Mouse (Mus musculus) kidney, embryonic 15.5 days (tissue): Measurements from ENCODE around the gene Gm12830. TPM values are rescaled to one million over a fixed set of nuclear protein-coding genes. Genes with fewer than 3 reads are reported as not detected.

Source experiments
- ATAC-seq: fragments of 200-750 bp; cut with Nextera tagmentation; replicated peaks from 2 replicates; pipeline ENCODE4 v1.8.0; 2017; ENCODE audit warnings: moderate TSS enrichment; ENCODE audit not compliant: low FRiP score
- H3K27ac ChIP-seq: fragments of 300-500 bp; sonication (generic); 2 replicates; pipeline ENCODE4 v1.5.1; 2015; ENCODE audit warnings: mild to moderate bottlenecking, inconsistent platforms
- H3K27me3 ChIP-seq: fragments of 300-500 bp; sonication (generic); 2 replicates; pipeline ENCODE4 v1.6.1; 2015; ENCODE audit warnings: inconsistent platforms
- H3K36me3 ChIP-seq: fragments of 300-500 bp; sonication (generic); 2 replicates; pipeline ENCODE4 v1.6.1; 2015; ENCODE audit warnings: inconsistent platforms
- H3K4me1 ChIP-seq: fragments of 300-500 bp; sonication (generic); 2 replicates; pipeline ENCODE4 v1.6.1; 2015; ENCODE audit warnings: inconsistent platforms
- H3K4me2 ChIP-seq: fragments of 300-500 bp; sonication (generic); 2 replicates; pipeline ENCODE4 v1.6.1; 2015; ENCODE audit warnings: moderate library complexity, mild to moderate bottlenecking, inconsistent platforms
- H3K4me3 ChIP-seq: fragments of 300-500 bp; sonication (generic); replicated peaks from 2 replicates; pipeline ENCODE4 v1.5.1; 2015; ENCODE audit warnings: mild to moderate bottlenecking, inconsistent platforms
- H3K9ac ChIP-seq: fragments of 300-500 bp; sonication (generic); 2 replicates; pipeline ENCODE4 v1.6.1; 2015; ENCODE audit warnings: mild to moderate bottlenecking, inconsistent platforms
- H3K9me3 ChIP-seq: fragments of 300-500 bp; sonication (generic); replicated peaks from 2 replicates; pipeline ENCODE4 v1.6.1; 2016; ENCODE audit warnings: inconsistent platforms
- WGBS: fragments of 180-500 bp; shearing (Covaris S2); methylation state at CpG from one replicate; pipeline ENCODE4 v1.1.7; 2015; ENCODE audit warnings: mixed read lengths; 5-methylcytosine and 5-hydroxymethylcytosine counted together
- polyA plus RNA-seq: library from polyadenylated mRNA; unstranded; fragments of >200 nt; fragmentation: Nextera tagmentation; extraction: Ambion mirVana; gene quantifications from 2 replicates; pipeline ENCODE4 v1.2.1, GENCODE M21; 2015

Gm12830 gene
- polyA plus RNA-seq, 1 experiment from 2014 or later: 0.09 TPM

DNA sequence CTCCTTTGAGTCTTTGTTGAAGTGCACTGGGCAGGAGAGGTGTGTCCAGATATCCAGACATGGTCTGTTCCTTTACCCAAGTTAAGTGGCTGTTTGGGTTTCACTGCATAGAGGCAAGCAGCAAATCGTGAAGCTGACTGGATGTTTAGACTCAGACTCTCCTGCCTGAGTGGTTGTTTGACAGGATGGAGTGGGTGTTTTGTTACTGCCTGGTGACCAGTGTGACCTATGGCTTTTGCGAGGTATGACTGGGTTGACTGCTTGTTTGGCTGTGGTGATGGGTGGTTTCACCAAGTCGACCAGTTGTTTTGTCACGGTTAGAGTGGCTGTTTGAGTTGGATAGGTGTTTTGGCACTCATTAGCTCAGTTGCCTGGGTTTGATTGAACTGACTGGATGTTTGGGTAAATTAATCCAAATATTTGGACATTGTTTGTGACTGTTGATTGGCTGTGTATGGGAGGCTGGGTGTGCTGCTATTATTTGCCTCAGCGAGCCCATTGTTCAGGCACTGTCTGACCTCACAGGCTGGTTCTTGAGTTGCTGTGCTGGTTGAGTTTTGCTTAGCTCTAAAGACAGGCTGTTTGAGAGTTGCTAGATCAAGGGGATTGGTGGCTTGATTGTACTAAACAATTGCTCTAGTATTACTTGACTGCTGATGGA is 24.1 kb upstream of the Gm12830 start:
- no peaks in the 10 kb centered on the region for H3K9me3 ChIP-seq
- H3K27me3 ChIP-seq: no peaks in the 10 kb centered on the region
- no peak overlapping the region for H3K9ac ChIP-seq
- no peak overlapping the region for H3K4me3 ChIP-seq
- ATAC-seq: no peak
- peaks cover 33% of the 10 kb centered on the region for H3K4me1 ChIP-seq
- H3K4me2 ChIP-seq: no peak overlapping the region
- H3K36me3 ChIP-seq: no peaks in the 10 kb centered on the region
- 43% methylated on average over 5 of the region's 5 CpGs for WGBS
- H3K27ac ChIP-seq: no peak overlapping the region

DNA sequence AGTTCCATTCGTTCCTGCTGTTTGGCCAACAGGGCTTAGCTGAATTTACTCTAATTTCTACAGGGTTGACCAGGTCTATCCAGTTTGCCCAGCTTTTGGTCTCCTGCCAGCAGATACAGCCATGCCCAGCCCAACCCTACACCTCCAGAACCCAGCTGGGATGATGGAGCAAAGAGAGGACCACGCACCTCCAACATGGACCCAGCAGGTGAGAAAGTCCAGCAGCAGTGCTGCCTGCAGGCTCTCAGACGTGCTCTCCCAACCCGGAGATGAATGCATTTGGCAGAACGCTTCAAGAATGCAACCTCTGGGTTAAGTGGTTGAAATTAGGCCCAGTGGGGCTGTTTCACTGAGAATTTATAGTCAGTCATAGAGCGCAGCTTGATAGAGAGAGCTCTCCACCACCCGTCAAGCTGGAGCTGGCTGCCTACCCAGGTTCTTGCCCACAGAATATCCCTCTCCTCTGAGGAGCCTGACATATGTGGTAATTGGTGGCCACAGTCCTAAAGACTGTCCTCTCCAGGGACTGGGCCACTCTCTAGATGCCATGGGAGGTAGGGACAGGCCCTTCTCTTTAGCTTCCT is 23.4 kb upstream of the Gm12830 start:
- no peak for ATAC-seq
- Histone ChIP-seq H3K9ac (no peak overlapping the region), H3K4me3 (no peak overlapping the region), H3K36me3 (no peaks in the 10 kb centered on the region), H3K9me3 (no peaks in the 10 kb centered on the region), H3K27ac (no peak overlapping the region), H3K27me3 (no peaks in the 10 kb centered on the region), H3K4me1 (peaks cover 33% of the 10 kb centered on the region), H3K4me2 (no peak overlapping the region)
- 49% methylated on average over 7 of the region's 7 CpGs for WGBS

DNA sequence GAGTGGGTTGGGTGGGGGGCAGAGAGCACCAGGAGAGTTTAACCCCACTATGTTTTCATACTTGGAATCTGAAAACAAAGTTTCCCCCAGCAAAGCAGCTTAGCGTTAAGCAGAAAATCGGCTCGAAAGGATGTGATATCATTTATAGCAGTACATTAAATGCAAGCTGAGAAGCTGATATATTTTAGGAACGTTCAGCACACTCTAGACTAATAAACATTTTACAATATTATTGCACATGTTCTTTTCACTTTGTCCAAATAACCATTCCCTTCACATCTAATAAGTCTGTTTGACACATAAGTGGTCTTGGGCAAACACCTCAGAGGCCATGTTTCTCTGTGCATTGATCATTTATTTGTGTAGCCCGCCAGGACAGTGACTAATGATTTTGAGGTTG is 17.4 kb upstream of the Gm12830 start:
- no peak overlapping the region for H3K4me3 ChIP-seq
- H3K9ac ChIP-seq: no peak overlapping the region
- no peaks in the 10 kb centered on the region for H3K4me1 ChIP-seq
- no peaks in the 10 kb centered on the region for H3K27me3 ChIP-seq
- H3K4me2 ChIP-seq: no peak overlapping the region
- ATAC-seq: no peak
- 56% methylated on average over 5 of the region's 5 CpGs for WGBS
- no peak overlapping the region for H3K27ac ChIP-seq
- H3K36me3 ChIP-seq: no peaks in the 10 kb centered on the region
- no peaks in the 10 kb centered on the region for H3K9me3 ChIP-seq

DNA sequence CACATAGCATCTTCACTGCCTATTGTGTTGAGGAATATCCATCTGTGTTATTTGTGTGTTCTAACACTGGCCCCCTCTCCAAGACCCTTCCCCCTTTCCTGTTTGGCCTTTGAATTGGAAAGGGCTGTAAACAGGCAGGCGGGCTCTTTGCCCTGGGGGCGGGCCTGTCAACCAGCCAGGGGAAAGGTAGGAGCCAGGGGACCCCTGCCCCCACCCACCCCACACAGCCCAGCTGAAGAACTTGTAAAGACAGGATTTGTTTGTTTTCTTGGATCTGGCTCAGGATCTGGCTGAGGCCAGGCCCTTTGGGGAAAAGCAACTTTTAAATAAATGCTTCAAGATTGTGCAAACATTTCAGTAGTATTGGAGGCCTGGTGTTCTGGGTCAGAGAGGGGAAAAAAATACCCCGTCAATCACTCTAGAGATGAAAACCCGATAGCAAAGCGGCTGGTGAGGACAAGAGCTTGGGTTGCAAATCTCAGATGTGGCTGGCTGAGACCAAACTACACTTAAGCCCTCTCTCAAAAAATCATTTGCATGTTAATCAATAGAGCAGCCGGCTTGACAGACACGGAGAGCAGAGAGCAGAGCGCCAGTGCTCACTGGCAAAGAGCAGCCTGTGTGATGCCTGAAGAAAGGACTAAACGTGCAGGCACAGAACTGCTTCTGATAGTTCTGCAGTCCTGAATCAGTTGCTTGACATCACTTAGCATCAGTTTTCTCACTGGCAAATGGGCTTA is 2.4 kb upstream of the Gm12830 start:
- Histone ChIP-seq H3K27me3 (peaks cover 22% of the 10 kb centered on the region), H3K9me3 (no peaks in the 10 kb centered on the region), H3K9ac (no peak overlapping the region), H3K36me3 (no peaks in the 10 kb centered on the region), H3K4me1 (peaks cover 40% of the 10 kb centered on the region), H3K4me2 (no peak overlapping the region), H3K4me3 (no peak overlapping the region), H3K27ac (no peak overlapping the region)
- ATAC-seq: no peak
- WGBS: 23% methylated on average over 9 of the region's 9 CpGs

DNA sequence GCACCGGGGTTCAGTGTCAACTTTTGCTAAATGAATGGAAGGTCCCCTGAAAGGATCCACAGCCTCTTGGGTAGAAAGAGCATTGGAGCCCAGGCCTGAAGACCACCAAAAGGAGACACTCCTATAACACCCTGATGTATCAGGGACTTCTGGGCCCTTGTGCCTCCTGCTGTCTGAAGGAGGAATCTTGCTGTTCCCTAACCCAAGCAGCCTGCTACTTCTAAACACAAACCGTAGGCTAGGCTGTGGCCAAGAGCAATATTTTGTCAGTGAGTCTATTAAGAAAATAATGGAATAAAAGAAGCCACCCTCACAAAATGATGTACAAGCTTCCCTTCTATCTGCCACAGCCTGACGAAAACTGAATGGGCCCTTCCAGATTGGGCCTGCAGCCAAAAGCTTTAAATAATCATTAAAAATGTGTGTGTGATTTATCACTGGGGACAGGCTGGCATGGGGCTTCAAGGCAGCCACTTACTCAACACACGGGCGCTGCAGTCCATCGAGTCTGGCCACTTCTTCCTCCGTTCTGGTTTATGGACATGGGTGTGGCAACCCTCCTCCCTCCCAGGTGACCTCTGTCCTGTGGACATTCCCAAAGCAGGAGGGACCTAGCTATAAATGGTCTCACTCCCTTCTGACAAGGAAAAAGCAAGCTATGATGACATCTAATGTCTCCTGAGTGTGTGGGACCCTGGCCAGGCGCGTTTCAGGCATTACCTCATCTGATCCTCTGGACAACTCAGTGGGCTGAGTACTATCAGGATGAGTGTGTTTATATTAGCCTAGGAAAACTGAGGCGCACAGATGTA is 13.5 kb downstream of the Gm12830 start:
- Histone ChIP-seq H3K4me3 (no peak overlapping the region), H3K4me1 (peaks cover 17% of the 10 kb centered on the region), H3K9me3 (no peaks in the 10 kb centered on the region), H3K9ac (no peak overlapping the region), H3K36me3 (no peaks in the 10 kb centered on the region), H3K27ac (no peak overlapping the region), H3K27me3 (peaks cover 44% of the 10 kb centered on the region), H3K4me2 (no peak overlapping the region)
- WGBS: 30% methylated on average over 10 of the region's 10 CpGs
- ATAC-seq: peak; percentile 53; the same call in 1 of the 2 replicates

DNA sequence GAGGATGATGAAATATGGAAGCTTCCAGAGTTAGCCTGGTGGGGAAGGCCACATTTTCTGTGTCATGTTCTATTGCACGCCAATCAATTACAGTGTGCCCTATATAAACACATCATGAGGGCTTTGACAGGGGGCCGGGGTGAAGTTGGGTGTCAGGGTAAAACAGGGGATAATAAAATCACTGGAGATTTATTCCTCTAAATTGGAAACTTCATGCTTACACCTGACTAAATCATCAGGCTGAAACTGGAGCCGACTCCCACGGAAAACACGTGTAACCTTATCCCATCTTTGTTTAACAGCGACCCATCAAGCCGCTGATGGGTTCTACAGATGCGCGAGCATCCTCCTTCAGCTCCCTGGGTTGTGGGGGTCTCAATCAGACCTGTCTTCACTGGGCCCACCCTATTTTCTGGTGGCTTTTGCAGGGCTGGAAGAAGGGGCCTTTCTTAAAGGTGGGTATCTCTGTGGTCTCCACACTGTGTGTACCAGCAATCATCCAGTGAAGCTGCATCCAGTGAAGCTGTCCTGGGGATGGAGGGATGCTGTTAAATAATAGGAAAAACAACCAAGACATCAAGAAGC is 19.9 kb downstream of the Gm12830 start:
- peaks cover 34% of the 10 kb centered on the region for H3K4me1 ChIP-seq
- H3K9ac ChIP-seq: no peak overlapping the region
- no peaks in the 10 kb centered on the region for H3K36me3 ChIP-seq
- H3K27ac ChIP-seq: peak overlapping the region; percentile 80
- ATAC-seq: peak; percentile 26; the same call in 1 of the 2 replicates
- no peaks in the 10 kb centered on the region for H3K9me3 ChIP-seq
- H3K4me3 ChIP-seq: peak overlapping the region; percentile 36; the same call in 1 of the 2 replicates
- peak overlapping the region; percentile 77 for H3K4me2 ChIP-seq
- H3K27me3 ChIP-seq: peaks cover 82% of the 10 kb centered on the region
- WGBS: 17% methylated on average over 9 of the region's 9 CpGs

DNA sequence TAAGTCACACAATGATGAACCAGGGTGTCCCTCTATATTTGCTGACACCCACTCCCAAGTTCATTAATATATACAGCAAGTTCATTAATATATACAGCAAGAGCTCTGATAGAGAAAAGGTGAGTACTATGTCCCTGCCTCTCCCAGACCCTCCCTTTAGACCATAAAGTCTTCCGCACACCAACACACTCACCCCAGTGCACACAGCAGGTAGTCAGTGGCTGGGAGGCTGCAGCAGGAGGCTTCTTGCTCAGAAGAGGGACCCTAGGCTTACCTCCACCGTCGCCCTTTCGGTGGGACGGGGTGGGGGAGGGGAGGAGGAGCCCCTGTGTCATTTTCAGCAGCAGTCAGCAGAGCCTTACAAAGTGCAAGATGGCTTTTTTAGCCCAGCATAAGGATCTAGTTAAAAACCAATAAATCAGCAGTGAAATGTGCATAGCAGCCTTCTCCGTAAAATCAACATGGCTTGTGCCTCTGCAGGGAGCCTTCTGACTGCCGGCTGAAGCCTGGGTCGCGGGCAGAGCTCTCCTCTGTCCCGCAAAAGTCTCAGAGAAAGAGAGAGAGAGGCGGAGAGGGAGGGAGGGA is 20.9 kb downstream of the Gm12830 start:
- Histone ChIP-seq H3K9me3 (no peaks in the 10 kb centered on the region), H3K9ac (0 out of 2 replicates have a peak overlapping the region, but pooled peaks have one; percentile 10), H3K4me2 (peak overlapping the region; percentile 77), H3K4me1 (peaks cover 39% of the 10 kb centered on the region), H3K27ac (peak overlapping the region; percentile 80), H3K36me3 (no peaks in the 10 kb centered on the region), H3K4me3 (peak overlapping the region; percentile 36), H3K27me3 (peaks cover 78% of the 10 kb centered on the region)
- 4% methylated on average over 9 of the region's 11 CpGs for WGBS
- 0 out of 2 replicates have a peak, but pooled peaks have one; percentile 4 for ATAC-seq

DNA sequence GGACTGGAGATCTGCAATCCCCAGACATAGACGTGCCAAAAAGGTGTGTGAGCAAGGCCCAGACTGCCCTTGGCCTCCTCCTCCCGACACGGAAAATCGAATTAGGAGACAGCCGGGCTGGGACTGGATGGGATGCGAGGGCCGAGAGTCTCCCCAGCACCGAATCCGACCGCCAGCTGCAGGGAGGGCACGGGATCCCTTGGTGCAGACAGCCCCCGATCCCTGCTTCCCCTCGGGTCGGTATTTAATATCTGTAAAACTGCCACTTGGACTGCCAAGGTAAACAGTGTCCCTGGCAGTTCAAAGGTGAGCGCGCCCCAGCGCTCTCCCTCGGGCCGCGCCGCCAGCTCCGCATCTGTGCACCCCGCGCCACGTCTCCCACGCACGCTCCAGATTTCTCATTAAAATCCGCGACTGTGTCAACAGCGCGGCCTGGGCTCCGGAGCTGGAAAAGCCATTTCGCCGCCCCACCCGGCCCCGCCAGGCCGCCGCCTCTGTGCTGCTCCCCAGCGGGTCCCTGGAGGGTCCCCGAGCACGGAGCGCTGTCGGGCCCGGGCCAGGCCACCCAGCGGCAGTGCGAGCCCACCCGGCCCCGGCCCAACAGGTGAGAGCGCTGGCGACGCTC is 21.7 kb downstream of the Gm12830 start:
- peak overlapping the region; percentile 42 for H3K4me3 ChIP-seq
- 1% methylated on average over 51 of the region's 51 CpGs for WGBS

DNA sequence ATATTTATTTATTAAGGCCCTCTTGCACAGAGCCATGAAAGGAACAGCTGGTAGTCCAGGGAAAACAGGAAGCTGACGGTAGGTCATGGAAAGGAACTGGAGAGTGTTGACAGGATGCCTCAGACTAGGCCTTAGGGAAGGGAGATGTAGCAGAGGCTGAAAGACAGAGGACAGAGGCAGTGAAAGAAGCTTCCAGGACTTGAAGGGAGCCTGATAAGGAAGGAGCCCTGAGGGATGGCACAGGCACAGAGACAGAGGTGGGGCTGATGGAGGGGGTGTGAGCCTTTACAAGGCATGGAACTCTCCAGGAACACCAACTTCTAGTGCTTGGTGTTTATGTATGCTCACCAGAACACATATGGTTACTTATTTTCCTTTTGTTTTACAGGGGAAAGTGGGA is 23.1 kb downstream of the Gm12830 start:
- WGBS: 48% methylated on average over 1 of the region's 1 CpGs
- Histone ChIP-seq H3K36me3 (no peaks in the 10 kb centered on the region), H3K9me3 (0 out of 2 replicates have a peak, but pooled peaks cover 3% of the 10 kb centered on the region), H3K27me3 (peaks cover 58% of the 10 kb centered on the region), H3K4me3 (no peak overlapping the region), H3K4me2 (no peak overlapping the region), H3K4me1 (peaks cover 39% of the 10 kb centered on the region), H3K9ac (no peak overlapping the region), H3K27ac (no peak overlapping the region)
- no peak for ATAC-seq

More for the DNA sequence above, 21.7 kb downstream of the Gm12830 start:
- Histone ChIP-seq H3K4me1 (peaks cover 39% of the 10 kb centered on the region), H3K27me3 (peaks cover 70% of the 10 kb centered on the region), H3K9me3 (0 out of 2 replicates have a peak, but pooled peaks cover 2% of the 10 kb centered on the region), H3K27ac (peak overlapping the region; percentile 79), H3K9ac (peak overlapping the region; percentile 33; the same call in 1 of the 2 replicates), H3K4me2 (peak overlapping the region; percentile 77), H3K36me3 (no peaks in the 10 kb centered on the region)
- ATAC-seq: peak; percentile 82

DNA sequence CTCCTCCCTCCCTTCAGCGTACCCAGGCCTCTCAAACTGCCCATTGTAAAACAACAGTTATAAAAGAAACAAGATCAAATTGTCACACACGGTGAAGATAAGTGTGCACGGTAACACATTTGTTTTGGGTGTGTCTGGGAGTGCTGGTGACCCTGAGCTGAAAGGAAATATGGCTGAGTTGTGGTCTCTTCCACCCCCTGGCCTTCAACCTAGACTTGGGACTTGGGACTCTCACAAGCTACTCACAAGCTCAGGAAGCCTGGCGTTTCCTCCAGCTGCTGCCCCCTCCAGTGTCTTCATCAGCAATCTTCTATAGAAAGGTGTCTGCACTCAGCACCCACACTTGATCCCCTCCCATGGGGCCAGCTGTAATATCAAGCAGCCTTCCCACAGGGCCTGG is 24.1 kb downstream of the Gm12830 start:
- 0 out of 2 replicates have a peak, but pooled peaks cover 3% of the 10 kb centered on the region for H3K9me3 ChIP-seq
- H3K4me3 ChIP-seq: no peak overlapping the region
- no peak for ATAC-seq
- no peak overlapping the region for H3K4me2 ChIP-seq
- H3K36me3 ChIP-seq: no peaks in the 10 kb centered on the region
- H3K4me1 ChIP-seq: peaks cover 39% of the 10 kb centered on the region
- peaks cover 51% of the 10 kb centered on the region for H3K27me3 ChIP-seq
- 28% methylated on average over 4 of the region's 4 CpGs for WGBS
- no peak overlapping the region for H3K9ac ChIP-seq
- H3K27ac ChIP-seq: 0 out of 2 replicates have a peak overlapping the region, but pooled peaks have one; percentile 37
